Mouse (Mus musculus): Measurements from ENCODE around the gene Dock10.
"Not testable (repeated sequence)": the region's sequence is repeated elsewhere in the genome, so short reads cannot be mapped to it uniquely, and the experiment has no call there.

Gene Dock10

DNA sequence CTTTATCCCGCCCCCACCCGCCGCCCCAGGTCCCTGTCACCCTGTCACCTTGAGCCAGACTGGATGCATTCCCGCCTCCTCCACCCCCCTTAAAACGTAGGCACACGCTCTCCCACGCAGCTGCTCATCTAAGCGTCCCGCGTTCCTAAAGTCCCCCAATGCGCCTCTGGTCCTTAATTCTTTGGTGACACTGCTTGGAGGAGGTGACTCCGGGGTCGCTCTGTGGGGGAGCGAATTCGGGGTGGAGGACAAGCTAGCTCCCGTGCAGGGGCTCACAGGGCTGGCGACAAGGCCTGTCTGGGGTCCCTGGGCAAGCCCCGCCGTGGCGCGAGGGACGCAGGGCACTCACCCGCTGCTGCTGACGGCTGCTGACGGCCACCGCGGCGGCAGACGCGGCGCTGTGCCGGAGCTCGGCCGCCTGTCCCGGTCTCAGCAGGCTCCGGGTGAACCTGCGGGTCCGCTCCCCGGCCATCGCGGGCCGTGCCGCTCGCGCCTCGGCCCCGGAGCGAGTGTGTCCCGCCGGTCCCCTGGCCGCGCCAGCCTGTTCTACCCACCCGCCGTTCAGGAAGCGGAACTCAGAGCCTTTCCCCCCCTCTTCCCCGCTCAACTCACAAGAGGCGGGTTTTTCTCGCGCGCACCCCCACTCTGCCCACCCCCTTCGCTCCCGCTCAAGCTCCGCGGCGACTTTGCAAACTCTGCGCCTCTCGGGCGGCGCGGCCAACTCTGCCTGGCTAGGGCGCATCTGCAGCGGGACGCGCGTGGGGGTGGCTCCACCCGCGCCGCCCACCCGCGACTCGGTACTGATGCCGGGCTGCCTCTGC lies at the start of gene Dock10:
Gene Dock10, minus strand, starts transcription at position 551 of the 821 bp plus-strand sequence.
- DNase-seq: peak; percentile 76 to 77

DNA sequence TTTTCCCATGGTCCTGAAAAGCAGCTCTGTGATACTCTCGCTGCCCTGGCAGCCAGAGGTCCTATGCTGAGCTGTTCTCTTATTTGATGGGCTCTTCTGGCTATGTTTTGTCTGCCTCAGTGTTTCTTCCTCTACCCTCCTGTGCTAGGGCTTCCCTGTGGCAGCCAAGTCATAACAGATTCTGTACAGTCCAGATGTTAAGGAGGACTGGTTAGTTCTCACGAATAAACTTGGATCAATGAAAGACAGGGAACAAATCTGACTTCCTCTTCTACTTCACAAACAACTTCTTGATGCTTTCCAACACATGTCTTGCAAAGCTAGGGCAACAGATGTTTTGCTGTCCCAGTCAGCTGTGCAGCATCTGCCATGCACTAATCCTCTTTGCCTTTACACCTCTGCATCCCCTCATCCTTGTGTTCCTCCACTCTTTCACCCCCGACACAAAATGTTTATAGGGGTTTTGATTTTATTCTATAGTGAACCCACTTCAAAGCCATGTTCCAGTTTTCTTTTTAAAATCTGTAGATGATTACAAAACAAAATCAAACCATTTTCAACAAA lies 48.6 kb upstream of the Dock10 start:
- DNase-seq: no peak

DNA sequence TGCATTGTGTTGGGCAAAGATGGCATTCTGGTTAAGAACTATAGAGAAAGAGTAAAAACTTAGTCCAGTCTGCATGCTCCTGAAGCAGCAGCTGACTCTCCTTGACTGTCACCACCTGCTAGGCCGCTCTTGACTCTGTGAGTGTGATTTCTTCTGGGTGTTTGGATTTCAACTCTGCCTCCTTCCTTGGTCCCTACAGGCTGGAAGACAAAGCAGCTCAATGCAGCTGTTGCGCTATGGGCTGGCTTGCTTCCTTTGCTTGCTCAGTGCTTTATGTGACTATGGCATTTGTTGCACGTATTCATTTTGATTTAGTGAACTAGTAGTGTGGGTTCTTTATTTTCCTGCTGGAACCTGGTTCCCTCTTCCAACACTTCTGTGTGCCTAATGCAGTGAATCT lies 43.7 kb upstream of the Dock10 start:
- no peak for DNase-seq

DNA sequence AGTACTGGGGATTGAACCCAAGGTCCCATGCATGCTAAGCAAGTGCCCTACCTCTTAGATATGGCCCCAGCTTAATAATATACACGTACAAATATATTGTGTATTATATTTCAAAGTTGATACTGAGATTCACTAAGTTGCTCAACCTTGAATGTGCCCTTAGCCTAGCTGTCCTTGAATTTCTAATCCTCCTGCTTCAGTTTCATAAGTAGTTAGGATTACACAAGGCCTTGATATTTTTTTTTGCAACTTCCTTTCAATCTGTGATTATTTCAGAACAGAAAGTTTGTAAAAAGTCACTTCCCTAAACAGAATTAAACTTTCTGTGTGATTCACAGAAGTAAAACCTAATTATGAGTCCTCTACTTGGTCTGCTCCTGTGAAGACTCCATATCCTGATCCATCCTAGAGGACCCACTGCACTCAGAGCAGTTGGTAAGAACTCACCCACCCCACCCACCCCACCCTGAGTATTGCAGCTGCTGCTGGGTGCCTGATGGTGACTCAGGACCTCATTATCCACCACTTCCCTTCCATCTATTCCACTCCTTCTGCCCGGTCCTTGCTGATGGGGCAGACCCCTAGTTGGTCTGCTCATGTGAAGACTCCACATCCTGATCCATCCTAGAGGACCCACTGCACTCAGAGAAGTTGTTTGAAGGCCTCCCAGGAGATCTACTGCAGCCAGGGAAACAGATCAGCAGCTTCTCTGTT lies 26.9 kb upstream of the Dock10 start:
- DNase-seq: no peak

DNA sequence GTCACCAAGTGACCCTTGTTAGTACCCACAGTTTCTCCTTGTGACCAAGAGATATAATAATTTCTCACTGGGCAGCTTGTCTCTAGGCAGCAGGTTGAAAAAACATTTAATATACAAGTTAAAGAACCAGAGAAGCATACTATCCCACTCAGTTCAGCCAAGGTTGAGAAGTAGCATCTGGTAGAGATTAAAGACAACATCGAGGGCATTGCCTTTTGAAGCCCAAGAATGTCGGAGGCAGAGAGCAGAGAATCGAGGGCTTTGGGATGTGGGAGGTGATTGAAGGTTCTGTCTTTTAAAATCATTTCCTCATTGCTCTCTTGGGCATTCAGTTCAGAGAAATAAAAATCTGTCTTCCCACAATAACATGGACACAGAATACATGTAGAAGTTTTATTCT lies 25.8 kb upstream of the Dock10 start:
- no peak for DNase-seq

DNA sequence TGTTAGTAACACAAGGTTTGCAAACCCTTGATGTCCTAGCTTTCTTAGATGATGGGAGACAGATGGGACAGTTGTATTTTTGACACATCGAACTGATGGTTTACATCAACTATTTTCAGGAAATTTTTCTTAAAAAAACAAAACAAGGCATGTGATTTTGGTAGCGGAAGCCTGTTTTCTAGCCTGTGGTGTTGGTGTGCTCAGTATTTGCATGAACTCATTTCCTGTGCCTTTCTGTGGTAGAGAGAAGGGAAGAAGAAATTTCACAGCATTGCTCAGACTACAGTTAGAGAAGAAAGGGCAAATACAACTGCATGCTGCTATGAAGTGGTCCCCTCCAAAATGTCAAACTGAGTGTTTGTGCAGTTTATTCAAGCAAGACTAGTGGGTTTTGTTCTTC lies 7.2 kb upstream of the Dock10 start:
- no peak for DNase-seq

DNA sequence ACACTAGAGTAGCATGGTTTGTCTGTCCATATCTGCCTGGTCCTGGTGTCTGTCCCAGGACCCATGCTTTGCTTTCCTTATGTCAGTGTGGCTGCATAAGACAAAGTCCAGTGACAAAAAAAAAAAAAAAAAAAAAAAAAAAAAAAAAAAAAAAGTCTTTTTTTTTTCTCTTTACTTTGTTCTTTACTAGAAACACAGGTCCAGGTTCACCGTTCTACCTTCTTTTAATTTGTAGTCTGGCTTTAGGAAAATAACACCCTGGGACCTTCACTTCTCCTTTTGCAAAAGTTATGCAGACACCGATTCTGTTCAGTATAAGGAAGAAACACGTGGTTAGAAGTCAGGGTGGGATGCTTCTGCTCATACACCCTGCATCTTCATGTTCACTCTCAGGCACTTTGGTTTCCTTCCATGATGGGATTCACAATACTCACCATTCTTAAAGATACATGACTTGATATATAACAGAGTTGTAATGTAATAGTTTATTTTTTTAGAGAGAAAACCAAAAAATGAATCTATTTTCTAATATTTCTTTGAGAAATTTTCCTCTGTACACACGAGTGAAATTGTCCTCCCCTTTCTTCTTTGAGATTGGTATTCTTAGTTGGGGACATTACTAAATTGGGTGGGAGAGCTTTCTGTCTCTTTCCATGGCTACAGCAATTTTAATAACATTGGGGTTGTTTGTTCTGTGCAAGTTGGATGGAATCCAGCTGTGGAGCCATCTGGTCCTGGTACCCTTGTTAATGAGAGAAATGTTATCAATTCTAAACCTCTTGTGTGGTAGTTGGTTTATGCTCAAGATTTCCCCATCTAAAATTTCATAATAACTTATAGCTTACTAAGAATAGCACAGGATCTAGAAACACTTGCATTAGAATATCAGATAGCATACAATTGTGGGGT lies 5.0 kb upstream of the Dock10 start:
- DNase-seq: no peak

DNA sequence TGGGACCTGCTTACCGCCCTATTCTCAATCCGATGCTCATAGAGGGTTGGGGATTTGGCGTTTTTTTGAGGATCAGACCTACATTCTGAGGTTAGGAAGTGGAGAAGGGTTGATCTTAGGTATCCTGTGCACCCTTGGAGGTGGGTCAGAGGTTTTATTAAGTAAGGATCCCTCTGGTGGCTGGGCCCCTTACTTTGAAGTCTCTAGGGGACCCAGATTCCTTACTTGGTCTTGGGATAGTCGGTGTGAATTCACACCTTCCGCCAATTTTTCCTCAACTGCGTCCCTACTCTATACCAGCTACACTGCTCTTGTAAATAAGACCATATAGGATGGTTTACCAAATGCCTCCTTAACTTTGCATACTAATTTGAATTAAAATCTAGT lies 464 bp upstream of the Dock10 start:
- no peak for DNase-seq

DNA sequence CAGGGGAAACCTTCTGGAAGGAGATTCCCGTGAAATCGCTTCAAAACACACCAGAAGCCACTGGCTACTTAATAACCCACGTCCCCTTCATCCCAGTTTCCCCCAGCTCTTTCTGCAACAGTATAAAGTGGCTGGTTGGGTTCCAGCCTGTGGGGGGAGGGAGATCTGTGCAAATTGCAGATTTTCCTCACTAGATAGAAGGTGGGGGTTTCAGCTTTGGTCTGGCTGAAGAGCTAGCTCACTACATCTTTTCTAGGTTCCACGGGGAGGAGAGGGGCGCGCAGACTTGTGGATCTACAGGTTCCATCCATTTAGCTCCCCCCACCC lies 714 bp downstream of the Dock10 start:
- peak in 1 of 2 experiments; percentile 19 for DNase-seq

DNA sequence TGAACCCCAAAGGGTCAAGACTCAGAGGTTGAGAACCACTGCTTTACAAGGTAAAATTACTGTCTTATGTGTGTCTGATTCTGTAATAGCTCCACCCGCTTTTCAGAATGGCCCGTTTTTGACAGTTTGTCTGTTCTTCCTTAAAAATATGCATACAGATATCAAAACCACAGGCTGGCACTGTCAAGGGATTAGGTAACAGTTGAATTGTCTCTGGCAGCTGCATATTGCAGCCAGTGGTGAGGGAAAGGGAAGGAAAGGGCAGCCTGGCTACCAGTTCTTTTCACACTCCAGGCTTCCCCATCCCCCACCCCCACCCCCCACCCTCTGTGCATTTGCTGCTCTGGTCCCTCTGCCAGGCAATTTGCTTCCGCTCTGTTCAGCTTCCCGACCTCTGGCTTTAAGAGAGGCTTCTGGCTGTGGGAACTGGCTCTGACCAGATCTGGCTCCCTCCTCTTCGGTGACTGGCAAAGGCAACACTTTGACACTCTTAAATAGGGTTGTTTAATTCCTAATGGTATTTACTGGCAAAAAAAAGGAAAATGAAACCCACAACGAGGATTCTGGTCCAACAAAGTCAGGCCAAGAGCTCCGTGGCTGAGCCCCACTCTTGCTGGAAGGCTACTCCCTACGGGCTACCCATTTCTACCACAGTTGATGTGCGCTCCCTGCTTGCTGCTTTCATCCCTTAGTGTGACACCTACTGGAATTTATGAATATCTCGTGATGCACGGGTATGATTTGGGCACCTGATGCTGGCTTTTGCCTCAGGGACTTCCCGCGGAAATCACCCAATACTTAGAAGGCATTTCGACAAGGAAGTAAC lies 1.3 kb downstream of the Dock10 start:
- peak; percentile 19 to 45 for DNase-seq

DNA sequence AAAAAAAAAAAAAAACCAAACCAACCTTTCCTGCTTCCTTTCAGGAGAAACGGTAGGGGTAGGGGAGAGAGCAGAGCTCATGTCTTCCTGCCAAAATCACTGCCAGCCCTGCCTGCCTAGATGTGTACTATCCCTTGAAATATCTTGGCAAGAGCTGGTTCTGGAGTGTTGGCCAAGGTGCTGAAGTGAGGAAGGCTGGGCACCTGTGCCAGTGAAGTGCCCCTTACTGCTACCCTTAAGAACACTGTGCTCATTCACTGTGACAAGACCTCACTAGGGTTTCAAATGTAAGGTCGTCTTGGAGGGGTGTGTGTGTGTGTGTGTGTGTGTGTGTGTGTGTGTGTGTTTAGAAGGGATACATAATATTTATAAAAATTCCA lies 2.3 kb downstream of the Dock10 start:
- DNase-seq: no peak

DNA sequence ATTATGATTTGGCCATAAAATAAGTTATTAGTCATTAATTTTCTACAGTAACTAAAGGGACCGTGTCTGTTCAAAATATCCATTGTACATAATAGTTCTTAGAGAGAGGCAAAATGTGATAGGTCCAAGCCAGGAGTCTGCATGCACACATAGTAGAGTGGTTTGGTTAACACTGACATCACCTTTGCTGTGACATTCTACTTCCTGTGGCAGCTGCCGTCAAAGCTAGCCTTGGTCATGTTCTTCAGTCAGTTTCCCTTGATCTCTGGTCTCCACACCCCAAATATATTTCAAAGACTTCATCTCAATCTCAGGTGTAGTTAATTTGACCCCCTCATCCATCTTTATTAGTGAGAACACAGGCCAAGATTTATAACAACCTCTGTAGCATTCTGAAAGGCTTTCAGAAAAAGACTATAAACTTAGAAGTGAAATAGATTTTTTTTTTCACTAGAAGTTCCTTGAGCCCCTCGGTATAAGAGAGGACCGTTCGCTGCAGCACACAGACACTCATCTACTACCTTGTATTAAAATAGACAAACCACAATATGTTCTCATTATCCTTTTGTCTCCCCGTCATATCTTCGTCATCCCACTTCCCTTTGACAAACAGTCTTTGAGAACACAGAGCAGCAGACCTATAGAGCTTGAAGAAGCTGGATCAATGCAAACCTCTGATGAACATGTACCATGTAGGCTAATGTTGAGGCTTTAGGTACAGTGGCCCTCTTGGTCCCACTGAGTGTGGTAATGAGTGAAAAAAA lies 2.8 kb downstream of the Dock10 start:
- DNase-seq: no peak

DNA sequence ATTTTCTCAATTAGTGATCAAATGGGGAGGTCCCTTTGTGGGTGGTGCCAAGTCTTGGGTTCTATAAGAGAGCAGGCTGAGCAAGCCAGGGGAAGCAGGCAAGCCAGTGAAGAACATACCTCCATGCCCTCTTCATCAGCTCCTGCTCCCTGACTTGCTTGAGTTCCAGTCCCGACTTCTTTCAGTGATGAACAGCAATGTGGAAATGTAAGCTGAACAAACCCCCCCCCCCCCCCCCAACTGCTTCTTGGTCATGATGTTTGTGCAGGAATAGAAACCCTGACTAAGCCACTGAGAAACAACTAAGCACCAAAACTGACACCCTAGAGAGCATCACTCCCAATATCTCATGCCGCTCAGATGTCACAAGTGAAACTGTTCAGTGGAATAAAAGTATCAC lies 9.2 kb downstream of the Dock10 start:
- DNase-seq: not testable (repeated sequence)

DNA sequence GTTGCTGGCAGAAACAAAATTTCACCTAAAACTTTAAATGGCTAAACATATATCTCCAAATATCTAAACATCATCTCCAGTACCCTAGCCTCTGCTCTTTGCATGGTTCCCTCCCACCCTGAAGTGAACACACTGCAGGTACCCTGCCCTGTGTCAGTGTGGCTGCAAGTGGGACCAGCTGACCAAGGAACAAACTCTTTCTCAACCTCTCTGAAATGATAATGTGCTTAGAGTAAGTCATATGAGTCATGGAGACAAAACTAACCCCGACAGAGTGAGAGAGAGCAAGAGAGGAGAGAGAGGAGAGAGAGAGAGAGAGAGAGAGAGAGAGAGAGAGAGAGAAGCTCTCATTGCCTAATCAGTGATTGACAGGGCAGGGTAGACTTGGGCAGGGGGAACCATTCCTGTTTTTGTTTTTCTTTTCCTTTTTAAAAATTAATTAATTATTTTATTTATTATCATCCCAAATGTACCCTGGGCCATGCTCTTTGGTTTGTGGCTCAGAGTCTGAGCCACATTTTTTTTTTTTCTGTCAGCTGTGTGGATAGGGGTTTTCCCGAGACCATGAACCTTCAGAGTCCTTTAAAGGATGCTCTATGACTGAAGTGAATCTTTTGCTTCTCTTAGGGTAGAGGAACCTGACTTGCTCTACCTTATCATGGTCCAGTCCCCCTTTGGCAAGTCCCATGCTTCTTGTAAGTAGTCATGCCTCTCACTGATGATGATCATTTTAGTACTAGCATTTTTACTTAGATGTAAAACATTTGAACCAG lies 11.4 kb downstream of the Dock10 start:
- DNase-seq: no peak

DNA sequence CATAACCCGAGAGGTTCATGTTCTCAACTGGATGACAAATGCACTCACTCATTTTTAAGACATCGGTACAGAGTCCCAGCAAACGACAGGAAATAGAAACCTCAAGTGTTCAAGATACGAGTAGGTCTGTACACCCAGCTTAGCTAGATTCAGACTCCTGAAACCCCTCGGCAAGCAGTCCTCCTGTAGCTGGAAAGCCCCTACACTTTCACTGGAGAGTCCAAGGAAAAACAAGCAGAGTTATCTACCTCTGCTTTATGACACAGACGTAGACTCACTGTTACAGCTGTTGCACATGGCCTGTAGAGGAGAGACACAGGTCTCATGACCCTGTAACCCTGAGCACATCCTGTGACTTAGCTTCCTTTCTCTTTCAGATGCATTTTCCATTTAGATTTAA lies 12.1 kb downstream of the Dock10 start:
- peak in 1 of 2 experiments; percentile 25 for DNase-seq

DNA sequence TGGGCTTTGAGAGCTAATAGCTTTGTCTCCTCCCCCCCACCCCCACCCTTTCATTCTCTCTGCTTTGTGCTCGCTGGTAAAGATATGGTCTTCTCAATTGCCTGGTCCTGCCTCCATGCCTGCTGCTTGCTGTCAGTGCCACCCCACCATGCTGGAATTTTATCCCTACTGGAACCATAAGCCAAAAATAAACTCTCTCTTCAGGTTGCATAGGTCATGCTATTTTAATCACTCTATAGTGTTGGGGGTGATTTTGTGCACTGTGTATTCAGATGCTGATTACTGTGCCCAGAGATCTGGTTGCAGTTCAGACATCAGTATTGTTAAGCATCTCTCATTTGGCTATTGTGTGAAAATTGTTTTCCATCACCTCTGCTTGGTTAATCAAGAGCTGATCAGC lies 18.9 kb downstream of the Dock10 start:
- no peak for DNase-seq

DNA sequence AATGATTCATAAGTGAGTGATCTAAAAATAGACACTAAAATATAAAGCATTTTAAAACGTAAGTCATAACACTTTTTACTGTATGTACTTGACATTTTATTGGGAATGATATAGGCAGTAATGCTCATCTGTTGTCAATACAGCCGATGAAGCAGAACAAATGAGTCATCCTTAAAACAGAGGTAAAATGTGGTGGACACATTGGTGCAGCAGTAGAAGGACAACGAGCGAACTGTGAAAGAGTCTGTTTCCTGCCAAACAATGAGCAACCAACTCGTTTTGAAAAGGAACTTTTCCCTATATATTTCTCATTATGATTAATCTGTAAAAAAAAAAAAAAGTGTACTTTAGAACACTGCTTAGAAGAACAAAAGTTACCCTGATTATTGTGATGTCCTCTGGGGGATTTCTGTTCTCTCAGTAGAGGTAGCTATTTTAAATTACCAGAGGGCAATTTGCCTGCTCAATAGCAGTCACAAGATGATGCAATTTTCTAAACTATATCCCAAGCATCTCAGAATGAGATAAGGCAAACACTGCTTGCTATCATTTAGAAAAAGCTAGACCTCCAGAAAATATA lies 20.4 kb downstream of the Dock10 start:
- DNase-seq: no peak

DNA sequence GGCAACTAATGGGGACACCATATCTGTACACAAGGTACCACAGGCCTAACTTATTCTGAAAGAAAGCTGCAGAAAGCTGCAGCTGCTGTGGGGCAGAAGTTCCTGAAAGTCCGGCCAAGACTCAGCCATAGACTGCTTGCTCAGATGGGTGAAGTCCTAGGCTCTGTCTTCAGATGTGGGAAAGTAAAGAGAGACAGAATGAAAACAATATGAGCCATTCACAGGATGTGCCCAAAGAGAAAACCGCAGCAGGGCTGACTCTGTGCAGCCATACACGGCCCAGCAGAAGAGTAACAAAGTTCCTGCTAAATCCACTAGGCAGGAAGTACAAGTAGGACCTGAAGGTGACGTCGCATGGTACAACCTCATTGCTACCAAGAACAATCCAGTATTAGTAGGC lies 27.7 kb downstream of the Dock10 start:
- DNase-seq: no peak

DNA sequence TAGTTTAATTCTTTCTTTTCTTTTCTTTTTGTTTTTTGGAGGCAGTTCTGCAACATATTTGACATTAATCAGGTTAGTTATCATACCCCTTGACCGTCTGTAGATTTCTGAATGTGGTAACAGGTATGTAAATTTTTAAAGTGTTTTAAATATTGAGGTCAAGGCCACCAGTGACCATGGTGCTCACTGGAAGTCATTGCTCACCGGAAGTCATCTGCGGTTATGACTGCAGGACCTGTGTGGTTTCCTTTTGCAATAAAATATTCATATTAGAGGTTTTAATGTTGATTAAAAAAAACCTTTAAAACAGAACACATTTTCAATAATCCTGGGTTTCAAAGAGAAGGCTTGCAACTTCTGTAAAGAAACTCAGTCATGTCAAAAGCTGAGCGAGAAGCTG lies 28.2 kb downstream of the Dock10 start:
- DNase-seq: no peak

DNA sequence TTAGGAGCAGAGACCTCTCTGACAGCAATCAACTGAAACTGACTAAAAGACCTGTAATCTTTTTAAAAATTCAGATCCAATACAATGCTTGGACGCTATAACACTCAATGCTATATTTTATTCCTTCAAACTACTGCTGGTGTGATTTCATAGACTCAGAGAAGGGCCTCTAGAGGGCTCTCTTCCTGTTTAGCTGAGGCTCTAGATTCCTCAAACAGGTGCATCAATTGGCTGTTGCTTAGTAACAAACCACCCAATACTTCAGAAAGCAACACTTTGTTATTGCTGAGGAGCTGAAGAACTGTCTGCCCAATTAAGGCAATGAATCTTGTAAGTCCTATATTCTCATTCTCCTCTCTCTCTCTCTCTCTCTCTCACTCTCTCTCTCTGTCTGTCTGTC lies 30.1 kb downstream of the Dock10 start:
- DNase-seq: peak in 1 of 2 experiments; percentile 27

All from thymus, adult 18-20 months (tissue).